Mouse (Mus musculus) lung, adult 18-20 months (tissue): ENCODE measurements around the gene Sptb.

ENCODE experiments used
- DNase-seq, 2 experiments: peaks; one replicate each; pipeline ENCODE4 v3.0.0; 2022; ENCODE audit warnings: mixed read lengths in 2 of 2

Sptb gene

DNA sequence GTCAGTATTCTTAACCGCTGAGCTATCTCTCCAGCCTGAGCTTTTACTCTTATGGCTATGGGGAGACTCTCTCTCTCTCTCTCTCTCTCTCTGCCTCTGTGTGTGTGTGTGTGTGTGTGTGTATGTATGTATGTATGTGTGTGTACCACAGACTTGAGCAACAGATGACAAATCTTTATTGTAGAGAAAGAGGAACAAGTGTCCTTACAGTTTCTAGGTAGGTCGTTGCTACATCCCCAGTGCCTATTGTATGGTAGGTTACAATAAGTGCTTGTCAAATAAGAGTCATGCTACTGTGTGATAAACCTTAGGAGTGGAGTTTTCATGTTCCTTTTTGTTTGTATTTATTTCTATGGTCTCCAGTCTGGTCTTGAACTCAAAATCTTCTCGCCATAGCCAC, 170.2 kb downstream of the Sptb start:
- DNase-seq = no peak

DNA sequence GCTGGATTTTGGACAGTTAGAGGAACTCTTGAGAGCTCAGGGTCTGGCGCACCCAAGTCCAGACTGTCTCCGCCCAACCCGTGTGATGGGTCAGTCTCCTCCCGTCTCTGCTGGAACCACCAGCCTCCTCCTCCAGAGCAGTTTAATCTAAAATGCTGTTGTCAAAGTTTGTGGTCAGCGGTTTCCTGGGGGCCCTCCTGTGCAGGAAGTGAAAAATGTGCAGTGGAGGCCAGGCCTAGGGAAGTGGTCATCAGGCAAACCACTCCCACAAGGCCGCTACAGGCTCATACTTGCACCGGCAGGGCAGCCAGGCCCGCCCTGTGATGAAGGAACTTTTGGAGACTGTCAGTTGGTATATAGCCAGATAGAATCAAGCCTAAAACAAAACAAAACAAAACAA, 172.9 kb downstream of the Sptb start:
- peak; percentile 76 to 79 for DNase-seq

DNA sequence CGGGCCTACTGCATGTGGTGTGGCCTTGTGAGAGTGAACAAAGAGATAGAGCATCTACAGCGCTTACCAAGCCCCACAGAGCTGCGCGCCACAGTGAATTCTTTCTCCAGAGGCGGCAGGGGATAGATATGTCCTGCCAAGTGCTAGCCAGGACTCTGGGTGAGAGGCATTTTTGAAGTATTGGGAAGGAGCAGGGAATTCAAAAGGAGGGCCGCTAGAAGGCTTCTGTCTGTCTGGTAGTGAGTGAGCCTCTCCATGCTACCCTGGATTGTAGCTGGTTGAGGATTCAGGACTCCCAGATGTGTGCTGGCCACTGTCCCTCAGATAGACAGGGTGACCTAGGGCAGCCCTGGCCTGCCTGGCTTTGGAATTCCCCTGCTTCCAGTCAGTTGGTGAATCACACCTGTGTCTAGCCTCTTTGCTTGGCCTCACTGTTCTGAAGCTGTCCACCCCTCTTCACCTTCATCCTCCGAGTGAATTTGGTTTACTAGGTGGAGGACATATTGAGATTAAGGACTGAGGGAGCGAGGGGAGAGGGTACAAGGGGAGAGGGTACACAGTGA, 173.7 kb downstream of the Sptb start:
- DNase-seq = no peak

DNA sequence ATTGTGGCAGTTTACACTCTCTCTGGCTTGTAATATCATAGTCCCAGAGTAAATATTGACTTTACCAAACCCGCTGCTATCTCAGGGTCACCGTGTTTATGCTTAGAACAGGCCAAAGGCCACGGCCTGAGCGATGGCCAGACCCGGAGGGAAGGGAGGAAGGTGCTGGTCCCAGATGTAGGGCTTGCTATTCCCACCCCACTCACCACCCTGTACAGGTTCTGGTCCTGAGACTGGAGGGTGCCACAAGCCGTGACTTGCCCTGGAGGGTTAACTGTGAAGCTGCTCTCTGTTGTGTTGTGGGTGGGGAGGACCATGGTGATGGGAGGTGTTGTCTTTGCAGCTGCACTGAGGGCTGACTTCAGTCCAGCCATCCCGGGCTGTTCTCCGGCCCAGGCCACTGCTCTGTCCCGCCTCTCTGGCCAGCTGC, 174.9 kb downstream of the Sptb start:
- no peak for DNase-seq

DNA sequence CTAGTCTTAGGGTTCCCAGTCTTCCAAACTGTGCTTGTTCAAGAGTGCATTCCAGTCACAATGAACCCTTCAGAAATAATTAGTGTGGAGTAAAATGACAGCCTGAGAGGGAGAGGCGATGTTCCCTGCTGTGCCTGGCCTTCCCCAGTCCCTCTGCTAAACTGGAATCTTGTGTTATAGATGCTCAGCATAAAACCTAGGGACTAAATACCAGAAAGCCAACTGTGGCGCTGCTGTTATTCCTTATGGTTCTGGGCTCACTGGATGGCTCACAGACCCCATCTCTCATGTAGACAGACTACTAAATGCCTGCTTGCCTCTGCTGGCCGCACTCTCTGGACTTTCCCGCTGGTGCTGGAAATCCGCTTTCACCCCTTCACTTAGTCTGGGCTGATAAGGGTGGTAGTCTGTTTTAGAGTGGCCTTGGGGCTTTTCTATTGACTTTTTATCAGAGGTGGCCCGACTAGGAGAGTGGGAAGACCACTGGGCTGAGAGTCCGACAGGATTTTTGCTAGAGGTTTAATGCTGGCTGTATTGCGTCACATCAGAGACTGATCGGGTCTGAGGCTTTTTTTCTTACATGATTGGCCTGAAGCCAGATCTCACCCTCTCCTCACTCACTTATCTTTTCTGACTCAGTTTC, 175.6 kb downstream of the Sptb start:
- DNase-seq = no peak

DNA sequence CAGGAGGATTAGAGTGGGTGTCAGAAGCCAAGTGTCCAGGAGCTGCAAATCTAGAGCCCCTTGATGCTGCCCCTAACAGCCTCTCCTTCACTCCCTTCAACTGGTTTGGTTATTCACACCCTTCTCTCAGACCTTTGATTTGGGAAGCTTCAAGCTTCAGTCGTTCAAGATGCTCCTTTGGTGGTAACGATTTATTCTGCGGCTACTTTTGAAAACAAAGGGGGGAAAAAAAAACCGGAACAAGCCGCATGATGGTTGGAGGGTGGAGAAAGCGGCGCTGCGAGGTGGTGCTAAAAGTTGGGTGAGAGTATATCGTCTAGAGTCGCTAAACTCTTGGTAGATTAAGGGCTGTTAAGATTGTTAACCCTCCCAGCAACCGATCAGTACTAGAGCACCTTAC, 176.1 kb downstream of the Sptb start:
- no peak for DNase-seq

DNA sequence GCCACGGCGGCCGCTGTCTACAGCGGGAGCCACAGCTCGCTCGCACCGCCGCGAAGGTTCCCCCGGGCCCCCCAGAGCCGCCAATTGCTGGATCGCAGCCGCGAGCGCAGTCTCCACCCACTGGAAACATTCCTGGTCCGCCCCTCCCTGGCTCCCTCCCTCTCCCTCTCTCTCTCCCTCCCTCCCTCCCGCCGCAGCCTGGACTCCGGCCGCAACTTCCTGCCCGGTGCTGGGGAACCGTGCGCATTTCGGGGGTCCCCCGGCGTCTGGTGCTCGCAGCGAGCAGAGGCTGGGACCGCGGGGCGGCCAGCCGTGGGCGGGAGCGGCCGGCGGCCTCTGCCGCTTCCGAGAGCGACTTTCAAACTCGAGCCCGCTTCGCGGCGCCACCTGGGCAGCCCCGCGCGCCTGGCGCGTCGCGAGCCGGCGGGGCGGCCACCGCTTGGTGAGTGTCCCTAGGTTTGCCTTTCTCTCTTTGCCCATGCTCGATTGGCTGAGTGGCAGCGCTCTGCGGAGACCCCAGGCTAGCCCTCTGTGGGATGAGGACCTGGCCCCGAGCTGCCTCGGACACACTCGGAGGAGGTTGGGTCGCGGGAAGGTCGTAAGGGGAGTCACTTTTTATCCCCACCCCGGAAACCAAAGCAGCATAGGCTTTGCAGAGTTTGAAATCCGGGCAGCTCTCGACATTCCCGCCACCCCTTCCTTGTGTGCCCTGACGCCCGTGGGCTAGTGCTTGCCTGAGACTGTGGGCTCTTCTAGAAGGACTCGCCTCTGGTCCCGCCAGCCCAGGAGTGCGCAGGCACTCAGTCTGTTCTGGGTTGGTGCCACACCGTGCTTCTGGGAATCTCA, 176.7 kb downstream of the Sptb start:
- DNase-seq = peak; percentile 77 to 78

DNA sequence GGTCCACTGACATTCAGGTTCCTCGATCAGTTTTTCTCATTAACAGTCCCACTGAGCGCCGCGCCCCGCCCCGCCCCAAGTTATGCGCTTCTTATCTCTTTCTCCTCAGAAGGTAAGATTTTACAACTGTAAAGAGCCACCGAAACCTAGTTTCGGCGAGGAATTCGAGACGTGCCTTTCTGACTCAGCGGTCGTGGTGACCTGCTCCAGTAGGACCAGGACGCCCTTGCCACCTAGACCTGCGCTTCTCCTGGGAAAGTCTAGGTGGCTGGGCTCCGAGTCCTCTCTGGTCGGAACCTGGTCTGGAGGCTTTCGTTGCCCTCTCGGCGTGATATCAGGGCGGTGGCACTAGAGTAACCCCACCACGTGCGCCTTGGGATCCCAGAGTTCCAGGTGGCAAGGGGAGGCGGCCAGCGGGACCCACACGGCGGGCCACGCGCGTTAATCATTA, 177.4 kb downstream of the Sptb start:
- DNase-seq = no peak

DNA sequence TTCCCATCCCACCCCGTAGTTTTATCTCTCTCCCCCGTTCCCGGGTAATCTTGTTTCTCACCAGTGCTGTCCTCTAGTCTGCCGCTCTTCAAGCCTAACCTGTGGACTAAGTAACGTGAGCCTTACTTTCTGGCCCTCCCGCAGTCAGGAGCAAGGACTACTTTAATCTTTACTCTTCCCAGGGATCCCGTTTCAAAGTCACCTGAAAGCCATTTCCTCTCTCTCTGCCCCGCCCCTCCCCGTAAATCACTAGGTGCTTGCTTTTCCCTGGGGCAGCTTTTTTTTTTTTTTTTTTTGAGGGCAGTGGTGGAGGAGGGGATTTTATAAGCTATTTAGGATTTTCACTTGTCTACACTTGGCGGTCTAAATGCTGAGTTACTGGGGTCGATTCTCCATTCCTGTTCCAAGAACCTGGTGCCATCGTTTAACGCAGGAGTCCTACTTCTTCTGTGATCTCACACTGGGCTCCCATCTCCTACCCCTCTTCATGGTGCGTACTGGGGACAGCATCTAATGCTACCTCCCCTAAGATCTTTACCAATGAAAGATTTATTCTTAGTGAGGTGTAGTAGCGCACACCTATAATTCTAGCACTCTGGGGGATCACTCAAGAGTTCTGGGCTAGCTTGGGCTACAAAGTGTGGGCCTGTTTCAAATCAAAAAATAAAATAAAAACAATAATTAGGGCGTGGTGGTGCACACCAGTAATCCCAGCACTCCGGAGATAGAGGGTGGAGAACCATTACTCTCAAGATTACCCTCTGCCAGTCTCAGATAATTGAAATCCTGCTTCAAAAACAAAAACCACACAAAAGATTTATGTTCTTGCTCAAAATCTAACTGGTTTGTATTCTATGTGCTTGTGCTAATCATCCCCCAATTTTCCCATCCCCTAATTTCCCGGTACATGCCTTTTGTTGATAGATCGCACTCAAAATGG, 178.1 kb downstream of the Sptb start:
- DNase-seq = no peak

DNA sequence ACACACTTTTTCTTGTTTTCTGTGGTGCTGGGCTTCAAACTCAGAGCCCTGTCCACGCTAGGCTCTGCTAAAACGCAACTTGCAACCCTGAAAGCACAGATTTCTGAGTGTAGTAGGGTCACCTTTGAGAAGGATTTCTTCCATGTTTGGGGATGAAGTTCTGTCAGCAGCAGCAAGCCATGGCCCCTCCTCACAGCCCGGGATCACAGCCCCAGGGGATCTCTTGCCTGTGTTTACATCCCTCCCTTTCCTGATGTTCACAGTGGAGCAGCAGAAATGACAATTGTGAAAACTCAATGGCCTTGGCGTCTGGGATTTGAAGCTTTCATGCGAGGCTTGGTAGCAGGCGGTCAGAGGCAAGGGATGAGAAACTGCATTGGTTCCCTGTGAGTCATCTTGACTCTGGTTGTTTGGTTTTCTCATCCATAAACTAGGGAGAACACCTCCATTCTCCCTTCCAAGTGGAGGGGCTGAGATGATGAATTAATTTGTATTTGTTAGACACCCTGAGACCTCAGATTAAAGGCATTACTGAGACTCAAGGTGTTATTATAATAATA, 179.7 kb downstream of the Sptb start, which contains the start of gene Plekhg3:
Plekhg3 (plus strand) TSS at position 312 of the 560 bp plus-strand sequence.
- DNase-seq = no peak
